Comparison of ENCODE assay signal across 9 mouse cellular contexts in genomic region chr8:82943223-82944006, GRCm38 (mm10).
DNase-seq lines count a peak whose midpoint lies in the region; ATAC-seq and TF ChIP-seq lines count a peak whose summit lies in the region.
"Had no signal": no experiment of that assay in that cellular context is flagged by ENCODE, and none has a peak within 500 bp of the region (broad histone marks: within the 10 kb centered on the region; RNA-seq: fewer than 3 reads in every experiment).

No protein-coding gene starts in this region.

- no peak for TF ChIP-seq EP300 in stomach, postnatal 0 days (optimal IDR thresholded peaks at IDR 0.05)

- no peak for TF ChIP-seq CTCF in stomach, postnatal 0 days (IDR thresholded peaks at IDR 0.05; ENCODE audit: low read depth)
- no peak for TF ChIP-seq CTCF in kidney, postnatal 0 days (IDR thresholded peaks at IDR 0.05; ENCODE audit: low read depth)

- ATAC-seq in heart, embryonic 13.5 days (ENCODE audit: extremely low read depth, insufficient number of reproducible peaks, low FRiP score, low TSS enrichment), result no peak
- ATAC-seq in stomach, embryonic 14.5 days (ENCODE audit: insufficient number of reproducible peaks, insufficient read depth, low FRiP score, low read depth), result peak; percentile 60; the same call in 1 of the 2 replicates
- no peak for ATAC-seq in stomach, postnatal 0 days (ENCODE audit: low FRiP score, low TSS enrichment)
- peak; percentile 40; the same call in 1 of the 2 replicates for ATAC-seq in kidney, postnatal 0 days (replicated peaks; ENCODE audit: low FRiP score, low read depth)

- DNase-seq in heart, postnatal 36 days, result no peak
- DNase-seq in stomach, postnatal 0 days (ENCODE audit: low spot score), result no peak
- peak; percentile 95 for DNase-seq in kidney, postnatal 0 days (ENCODE audit: low spot score)
- no peak for DNase-seq in embryo, embryonic 9.5 days (ENCODE audit: extremely low spot score)
- no peak for DNase-seq in left cerebral cortex, postnatal 14 days (ENCODE audit: low spot score in 2 of 2)
- no peak for DNase-seq in left cerebral cortex, postnatal 36 days (ENCODE audit: low spot score in 2 of 2)

- no peak overlapping the region for H3K9ac ChIP-seq in heart, embryonic 13.5 days
- H3K9ac ChIP-seq in stomach, embryonic 14.5 days (replicated peaks; ENCODE audit: low read depth, low read length), result no peak overlapping the region
- H3K9ac ChIP-seq in stomach, postnatal 0 days (ENCODE audit: low read length), result no peak overlapping the region
- H3K9ac ChIP-seq in kidney, postnatal 0 days (ENCODE audit: low read depth, low read length), result no peak overlapping the region
- H3K9ac ChIP-seq: liver, embryonic 15.5 days had no signal

- no peak overlapping the region for H3K4me3 ChIP-seq in heart, embryonic 13.5 days
- H3K4me3 ChIP-seq in stomach, embryonic 14.5 days (ENCODE audit: low read depth, low read length), result no peak overlapping the region
- H3K4me3 ChIP-seq in stomach, postnatal 0 days (ENCODE audit: low read depth, low read length), result no peak overlapping the region
- H3K4me3 ChIP-seq in kidney, postnatal 0 days (replicated peaks; ENCODE audit: low read depth, low read length), result no peak overlapping the region
- H3K4me3 ChIP-seq: liver, embryonic 15.5 days had no signal

- H3K27me3 ChIP-seq in heart, embryonic 13.5 days (replicated peaks), result no peaks in the 10 kb centered on the region
- H3K27me3 ChIP-seq in stomach, embryonic 14.5 days (ENCODE audit: control insufficient read depth, insufficient read depth, low read length), result no peaks in the 10 kb centered on the region
- H3K27me3 ChIP-seq in stomach, postnatal 0 days (ENCODE audit: control insufficient read depth, insufficient read depth, low read length), result no peaks in the 10 kb centered on the region
- no peaks in the 10 kb centered on the region for H3K27me3 ChIP-seq in kidney, postnatal 0 days (ENCODE audit: insufficient read depth, low read length)
- H3K27me3 ChIP-seq: liver, embryonic 15.5 days had no signal

- H3K36me3 ChIP-seq in heart, embryonic 13.5 days, result no peaks in the 10 kb centered on the region
- no peaks in the 10 kb centered on the region for H3K36me3 ChIP-seq in stomach, embryonic 14.5 days (ENCODE audit: control insufficient read depth, insufficient read depth, low read length)
- H3K36me3 ChIP-seq in stomach, postnatal 0 days (ENCODE audit: control insufficient read depth, insufficient read depth, low read length), result no peaks in the 10 kb centered on the region
- no peaks in the 10 kb centered on the region for H3K36me3 ChIP-seq in kidney, postnatal 0 days (ENCODE audit: insufficient read depth, low read length)
- H3K36me3 ChIP-seq: liver, embryonic 15.5 days had no signal

- intact Hi-C loops in heart, postnatal 36 days (cut with DNase I), result no loop called here
- intact Hi-C loops in left cerebral cortex, postnatal 14 days (cut with DNase I), result no loop called here
- intact Hi-C loops in left cerebral cortex, postnatal 36 days (cut with DNase I), result no loop called here

- H3K4me1 ChIP-seq in heart, embryonic 13.5 days, result peaks cover 35% of the 10 kb centered on the region
- peaks cover 28% of the 10 kb centered on the region; the same call in 1 of the 2 replicates for H3K4me1 ChIP-seq in stomach, embryonic 14.5 days (ENCODE audit: control insufficient read depth, insufficient read depth, low read length)
- peaks cover 3% of the 10 kb centered on the region; the same call in 1 of the 2 replicates for H3K4me1 ChIP-seq in stomach, postnatal 0 days (replicated peaks; ENCODE audit: control insufficient read depth, insufficient read depth)
- H3K4me1 ChIP-seq in kidney, postnatal 0 days (replicated peaks; ENCODE audit: insufficient read depth, low read length), result peaks cover 24% of the 10 kb centered on the region
- H3K4me1 ChIP-seq: liver, embryonic 15.5 days had no signal

- no peaks in the 10 kb centered on the region for H3K9me3 ChIP-seq in heart, embryonic 13.5 days
- no peaks in the 10 kb centered on the region for H3K9me3 ChIP-seq in stomach, embryonic 14.5 days (ENCODE audit: control insufficient read depth, low read depth, low read length)
- H3K9me3 ChIP-seq in stomach, postnatal 0 days (ENCODE audit: control insufficient read depth, low read length), result no peaks in the 10 kb centered on the region
- H3K9me3 ChIP-seq in kidney, postnatal 0 days (replicated peaks; ENCODE audit: low read length), result no peaks in the 10 kb centered on the region
- H3K9me3 ChIP-seq: liver, embryonic 15.5 days had no signal

- WGBS in heart, embryonic 13.5 days, result 61% methylated on average over 6 of the region's 6 CpGs
- 34% methylated on average over 6 of the region's 6 CpGs for WGBS in stomach, embryonic 14.5 days
- 42% methylated on average over 6 of the region's 6 CpGs for WGBS in stomach, postnatal 0 days
- WGBS in kidney, postnatal 0 days, result 16% methylated on average over 6 of the region's 6 CpGs

- H3K4me2 ChIP-seq in heart, embryonic 13.5 days, result no peak overlapping the region
- no peak overlapping the region for H3K4me2 ChIP-seq in stomach, embryonic 14.5 days (replicated peaks; ENCODE audit: low read depth, low read length)
- H3K4me2 ChIP-seq in stomach, postnatal 0 days (replicated peaks; ENCODE audit: low read depth), result no peak overlapping the region
- no peak overlapping the region for H3K4me2 ChIP-seq in kidney, postnatal 0 days (ENCODE audit: low read length)
- H3K4me2 ChIP-seq: liver, embryonic 15.5 days had no signal

- H3K27ac ChIP-seq in heart, embryonic 13.5 days (replicated peaks), result peak overlapping the region; percentile 40
- peak overlapping the region; percentile 34; the same call in 1 of the 2 replicates for H3K27ac ChIP-seq in stomach, embryonic 14.5 days (ENCODE audit: low read length)
- no peak overlapping the region for H3K27ac ChIP-seq in stomach, postnatal 0 days (replicated peaks)
- 0 out of 2 replicates have a peak overlapping the region, but pooled peaks have one; percentile 42 for H3K27ac ChIP-seq in kidney, postnatal 0 days
- H3K27ac ChIP-seq: liver, embryonic 15.5 days had no signal

Comparison
In these comparisons a context has a peak if more than half of its experiments do, and no peak if none do; other contexts are left out.
1. ATAC-seq: peak in stomach, embryonic 14.5 days (single experiment) and kidney, postnatal 0 days (single experiment); none in heart, embryonic 13.5 days (single experiment) and stomach, postnatal 0 days (single experiment).